Mouse (Mus musculus) limb, embryonic 13.5 days (tissue): ENCODE measurements around the gene Acot6. TPM values are rescaled to one million over a fixed set of nuclear protein-coding genes. Genes with fewer than 3 reads are reported as not detected.
A peak's percentile ranks its signal among the peaks of the same experiment; 100 is the strongest.
"Not testable (repeated sequence)": the region's sequence is repeated elsewhere in the genome, so short reads cannot be mapped to it uniquely, and the experiment has no call there.

Source experiments
- ATAC-seq: fragments of 200-750 bp; cut with Nextera tagmentation; 2 replicates; pipeline ENCODE4 v1.8.0; 2017; ENCODE audit warnings: low read depth, moderate number of reproducible peaks, moderate TSS enrichment; ENCODE audit not compliant: low FRiP score
- H3K27ac ChIP-seq: fragments of 300-500 bp; sonication (generic); 2 replicates; pipeline ENCODE4 v1.5.1; 2015; ENCODE audit warnings: inconsistent platforms, mild to moderate bottlenecking, moderate library complexity
- H3K27me3 ChIP-seq: fragments of 300-500 bp; sonication (generic); 2 replicates; pipeline ENCODE4 v1.6.1; 2015; ENCODE audit warnings: mild to moderate bottlenecking, inconsistent platforms
- H3K36me3 ChIP-seq: fragments of 300-500 bp; sonication (generic); 2 replicates; pipeline ENCODE4 v1.6.1; 2015; ENCODE audit warnings: inconsistent platforms, mild to moderate bottlenecking, moderate library complexity
- H3K4me1 ChIP-seq: fragments of 300-500 bp; sonication (generic); 2 replicates; pipeline ENCODE4 v1.6.1; 2015; ENCODE audit warnings: inconsistent platforms
- H3K4me2 ChIP-seq: fragments of 300-500 bp; sonication (generic); replicated peaks from 2 replicates; pipeline ENCODE4 v1.6.1; 2015; ENCODE audit warnings: inconsistent platforms, mild to moderate bottlenecking, moderate library complexity
- H3K4me3 ChIP-seq: fragments of 300-500 bp; sonication (generic); 2 replicates; pipeline ENCODE4 v1.5.1; 2015; ENCODE audit warnings: moderate library complexity, mild to moderate bottlenecking, inconsistent platforms
- H3K9ac ChIP-seq: fragments of 300-500 bp; sonication (generic); 2 replicates; pipeline ENCODE4 v1.6.1; 2015; ENCODE audit warnings: mild to moderate bottlenecking, inconsistent platforms
- H3K9me3 ChIP-seq: fragments of 300-500 bp; sonication (generic); 2 replicates; pipeline ENCODE4 v1.6.1; 2016; ENCODE audit warnings: inconsistent platforms
- WGBS: fragments of 180-500 bp; shearing (Covaris S2); methylation state at CpG from one replicate; pipeline ENCODE4 v1.1.7; 2015; 5-methylcytosine and 5-hydroxymethylcytosine counted together
- polyA plus RNA-seq: library from polyadenylated mRNA; unstranded; fragments of >200 nt; fragmentation: Nextera tagmentation; extraction: Ambion mirVana; gene quantifications from 2 replicates; pipeline ENCODE4 v1.2.1, GENCODE M21; 2015

Gene Acot6
- 1.1 and 1.3 TPM in 2 replicates for polyA plus RNA-seq

GRCm38 (mm10) chr12:84100604-84101492, at the start of gene Acot6:
Gene Acot6 (plus strand): TSS chr12:84100654.
- H3K4me1 ChIP-seq, H3K27me3 ChIP-seq, H3K36me3 ChIP-seq, H3K9me3 ChIP-seq: not testable (repeated sequence)
- Histone ChIP-seq H3K27ac (peak within 1 kb of the TSS; percentile 22; the same call in 1 of the 2 replicates), H3K4me2 (peak within 1 kb of the TSS; percentile 74), H3K9ac (peak within 1 kb of the TSS; percentile 72), H3K4me3 (peak within 1 kb of the TSS; percentile 55)
- WGBS, result under 1% methylated on average over 80 of the region's 80 CpGs
- peak; percentile 73; the same call in 1 of the 2 replicates for ATAC-seq

GRCm38 (mm10) chr12:84050744-84051143, 49.7 kb upstream of the Acot6 start:
- H3K4me1 ChIP-seq, ATAC-seq, H3K36me3 ChIP-seq, H3K27ac ChIP-seq, H3K9ac ChIP-seq, H3K4me2 ChIP-seq, H3K4me3 ChIP-seq: not testable (repeated sequence)
- H3K27me3 ChIP-seq, result peaks cover 24% of the 10 kb centered on the region
- 80% methylated on average over 5 of the region's 5 CpGs for WGBS
- H3K9me3 ChIP-seq, result peaks cover 11% of the 10 kb centered on the region

- no peak within 1 kb of the TSS for H3K4me3 ChIP-seq
- peak within 1 kb of the TSS; percentile 87; the same call in 1 of the 2 replicates for H3K4me2 ChIP-seq
- WGBS, result 79% methylated on average over 5 of the region's 5 CpGs
Measured at GRCm38 (mm10) chr12:84051937-84052474, 48.4 kb upstream of the Acot6 start, which contains the start of gene Acot3. Gene Acot3 (plus strand): TSS chr12:84052144.

GRCm38 (mm10) chr12:84052609-84053008, 47.8 kb upstream of the Acot6 start:
- H3K9ac ChIP-seq, result no peak overlapping the region
- H3K4me3 ChIP-seq, result no peak overlapping the region
- no peak overlapping the region for H3K27ac ChIP-seq
- peaks cover 4% of the 10 kb centered on the region; the same call in 1 of the 2 replicates for H3K4me1 ChIP-seq
- ATAC-seq, result no peak
- H3K4me2 ChIP-seq, result 0 out of 2 replicates have a peak overlapping the region, but pooled peaks have one; percentile 87
- H3K36me3 ChIP-seq, result no peaks in the 10 kb centered on the region
- peaks cover 24% of the 10 kb centered on the region for H3K27me3 ChIP-seq
- WGBS, result 90% methylated on average over 7 of the region's 7 CpGs
- H3K9me3 ChIP-seq, result peaks cover 10% of the 10 kb centered on the region

More at GRCm38 (mm10) chr12:84051937-84052474, 48.4 kb upstream of the Acot6 start, which contains the start of gene Acot3:
- no peak for ATAC-seq
- no peak within 1 kb of the TSS for H3K27ac ChIP-seq
- H3K27me3 ChIP-seq, result peaks cover 24% of the 10 kb centered on the region
- H3K9me3 ChIP-seq, result peaks cover 11% of the 10 kb centered on the region
- H3K4me1 ChIP-seq, result peaks cover 4% of the 10 kb centered on the region; the same call in 1 of the 2 replicates
- H3K9ac ChIP-seq, result no peak within 1 kb of the TSS
- H3K36me3 ChIP-seq, result no peaks in the 10 kb centered on the region

GRCm38 (mm10) chr12:84053173-84053572, 47.3 kb upstream of the Acot6 start:
- H3K9me3 ChIP-seq, result peaks cover 4% of the 10 kb centered on the region
- H3K36me3 ChIP-seq, result no peaks in the 10 kb centered on the region
- H3K27me3 ChIP-seq, result peaks cover 24% of the 10 kb centered on the region
- H3K4me2 ChIP-seq, result peak overlapping the region; percentile 87
- ATAC-seq, result no peak
- H3K9ac ChIP-seq, result peak overlapping the region; percentile 62
- H3K27ac ChIP-seq, result no peak overlapping the region
- peak overlapping the region; percentile 51 for H3K4me3 ChIP-seq
- 14% methylated on average over 16 of the region's 16 CpGs for WGBS
- H3K4me1 ChIP-seq, result peaks cover 4% of the 10 kb centered on the region; the same call in 1 of the 2 replicates

- peaks cover 4% of the 10 kb centered on the region; the same call in 1 of the 2 replicates for H3K4me1 ChIP-seq
- ATAC-seq, result no peak
- H3K9me3 ChIP-seq, result no peaks in the 10 kb centered on the region; the same call in 1 of the 2 replicates
- H3K9ac ChIP-seq, result peak overlapping the region; percentile 62
- H3K27me3 ChIP-seq, result peaks cover 24% of the 10 kb centered on the region
- H3K4me2 ChIP-seq, result peak overlapping the region; percentile 87
- peak overlapping the region; percentile 51 for H3K4me3 ChIP-seq
- H3K36me3 ChIP-seq, result no peaks in the 10 kb centered on the region
- no peak overlapping the region for H3K27ac ChIP-seq
- 2% methylated on average over 41 of the region's 46 CpGs for WGBS
Measured at GRCm38 (mm10) chr12:84053679-84054391, 46.6 kb upstream of the Acot6 start.

- H3K9ac ChIP-seq, result no peak overlapping the region
- 37% methylated on average over 2 of the region's 2 CpGs for WGBS
- H3K4me3 ChIP-seq, result no peak overlapping the region
Measured at GRCm38 (mm10) chr12:84060946-84061345, 39.5 kb upstream of the Acot6 start.

GRCm38 (mm10) chr12:84062336-84062735, 38.1 kb upstream of the Acot6 start:
- ATAC-seq, result no peak
- H3K4me2 ChIP-seq, result no peak overlapping the region
- no peaks in the 10 kb centered on the region for H3K36me3 ChIP-seq
- H3K9me3 ChIP-seq, result no peaks in the 10 kb centered on the region
- H3K27ac ChIP-seq, result no peak overlapping the region
- WGBS, result 94% methylated on average over 20 of the region's 20 CpGs
- no peak overlapping the region for H3K9ac ChIP-seq
- H3K27me3 ChIP-seq, result peaks cover 12% of the 10 kb centered on the region; the same call in 1 of the 2 replicates
- no peaks in the 10 kb centered on the region for H3K4me1 ChIP-seq
- no peak overlapping the region for H3K4me3 ChIP-seq

More at GRCm38 (mm10) chr12:84060946-84061345, 39.5 kb upstream of the Acot6 start:
- no peaks in the 10 kb centered on the region for H3K9me3 ChIP-seq
- ATAC-seq, result no peak
- H3K27ac ChIP-seq, result no peak overlapping the region
- no peaks in the 10 kb centered on the region for H3K36me3 ChIP-seq
- H3K4me2 ChIP-seq, result no peak overlapping the region
- no peaks in the 10 kb centered on the region for H3K4me1 ChIP-seq
- H3K27me3 ChIP-seq, result peaks cover 3% of the 10 kb centered on the region; the same call in 1 of the 2 replicates

GRCm38 (mm10) chr12:84063228-84063627, 37.2 kb upstream of the Acot6 start:
- no peak overlapping the region for H3K4me2 ChIP-seq
- no peaks in the 10 kb centered on the region for H3K4me1 ChIP-seq
- WGBS, result 68% methylated on average over 5 of the region's 5 CpGs
- H3K4me3 ChIP-seq, result no peak overlapping the region
- no peaks in the 10 kb centered on the region for H3K9me3 ChIP-seq
- ATAC-seq, result no peak
- no peak overlapping the region for H3K9ac ChIP-seq
- no peaks in the 10 kb centered on the region for H3K36me3 ChIP-seq
- peaks cover 20% of the 10 kb centered on the region for H3K27me3 ChIP-seq
- H3K27ac ChIP-seq, result no peak overlapping the region

GRCm38 (mm10) chr12:84063833-84064232, 36.6 kb upstream of the Acot6 start:
- Histone ChIP-seq H3K27me3 (peaks cover 26% of the 10 kb centered on the region), H3K27ac (no peak overlapping the region), H3K4me1 (no peaks in the 10 kb centered on the region), H3K9me3 (no peaks in the 10 kb centered on the region), H3K4me2 (no peak overlapping the region), H3K36me3 (no peaks in the 10 kb centered on the region), H3K9ac (no peak overlapping the region), H3K4me3 (no peak overlapping the region)
- ATAC-seq, result no peak
- WGBS, result 83% methylated on average over 2 of the region's 2 CpGs

- H3K9me3 ChIP-seq, result no peaks in the 10 kb centered on the region
- H3K27ac ChIP-seq, result no peak overlapping the region
- H3K27me3 ChIP-seq, result peaks cover 34% of the 10 kb centered on the region
- H3K36me3 ChIP-seq, result no peaks in the 10 kb centered on the region
- no peak overlapping the region for H3K9ac ChIP-seq
- H3K4me1 ChIP-seq, result 0 out of 2 replicates have a peak, but pooled peaks cover 2% of the 10 kb centered on the region
- WGBS, result 77% methylated on average over 8 of the region's 8 CpGs
- ATAC-seq, result no peak
- no peak overlapping the region for H3K4me3 ChIP-seq
- no peak overlapping the region for H3K4me2 ChIP-seq
Measured at GRCm38 (mm10) chr12:84064621-84065020, 35.8 kb upstream of the Acot6 start.
